Mouse (Mus musculus) E14TG2a.4 (cell line): ENCODE measurements around the gene Rgmb.

Experiments used
- H3K27me3 ChIP-seq: 2 replicates; pipeline ENCODE4 v1.6.1; 2014; ENCODE audit warnings: low read length, control low read depth; ENCODE audit not compliant: insufficient read depth
- H3K36me3 ChIP-seq: 2 replicates; pipeline ENCODE4 v1.6.1; 2014; ENCODE audit warnings: low read length, control low read depth; ENCODE audit not compliant: insufficient read depth
- H3K4me1 ChIP-seq: replicated peaks from 2 replicates; pipeline ENCODE4 v1.6.1; 2014; ENCODE audit warnings: low read depth, low read length, control low read depth
- H3K4me3 ChIP-seq: replicated peaks from 2 replicates; pipeline ENCODE4 v1.5.1; 2014; ENCODE audit warnings: mild to moderate bottlenecking, low read length
- H3K9me3 ChIP-seq: 2 replicates; pipeline ENCODE4 v1.6.1; 2014; ENCODE audit warnings: low read length, control low read depth
- CTCF ChIP-seq: conservative IDR thresholded peaks from 2 replicates; pipeline ENCODE4 v1.5.1; 2014; ENCODE audit warnings: low read length
- NANOG ChIP-seq: IDR thresholded peaks from 2 replicates; pipeline ENCODE4 v1.6.1; 2014; ENCODE audit warnings: borderline replicate concordance, low read length, mixed read lengths
- POU5F1 ChIP-seq: IDR thresholded peaks from 2 replicates; pipeline ENCODE4 v1.6.1; 2014; ENCODE audit warnings: low read length, borderline replicate concordance

Gene Rgmb

GRCm38 (mm10) chr17:15817096-15817450 lies 13.8 kb downstream of the Rgmb start:
- Histone ChIP-seq H3K36me3 (peaks cover 46% of the 10 kb centered on the region), H3K9me3 (no peaks in the 10 kb centered on the region), H3K27me3 (no peaks in the 10 kb centered on the region), H3K4me1 (peaks cover 24% of the 10 kb centered on the region), H3K4me3 (no peak overlapping the region)
- TF ChIP-seq CTCF (no peak), NANOG (no peak), POU5F1 (no peak)

GRCm38 (mm10) chr17:15816379-15817095 lies 14.3 kb downstream of the Rgmb start:
- H3K4me1 ChIP-seq: peaks cover 24% of the 10 kb centered on the region
- H3K36me3 ChIP-seq: peaks cover 50% of the 10 kb centered on the region
- no peaks in the 10 kb centered on the region for H3K9me3 ChIP-seq
- TF ChIP-seq POU5F1 (no peak), CTCF (no peak), NANOG (no peak)
- H3K4me3 ChIP-seq: no peak overlapping the region
- no peaks in the 10 kb centered on the region for H3K27me3 ChIP-seq

- Histone ChIP-seq H3K4me1 (peaks cover 24% of the 10 kb centered on the region; the same call in 1 of the 2 replicates), H3K4me3 (no peak overlapping the region), H3K36me3 (peaks cover 44% of the 10 kb centered on the region), H3K27me3 (no peaks in the 10 kb centered on the region), H3K9me3 (no peaks in the 10 kb centered on the region)
- TF ChIP-seq NANOG: no peak
- TF ChIP-seq CTCF: no peak
- TF ChIP-seq POU5F1: no peak
Observed at GRCm38 (mm10) chr17:15815312-15816018, 15.4 kb downstream of the Rgmb start.

- H3K27me3 ChIP-seq: no peaks in the 10 kb centered on the region
- H3K4me3 ChIP-seq: no peak overlapping the region
- no peak for TF ChIP-seq NANOG
- no peak for TF ChIP-seq POU5F1
- TF ChIP-seq CTCF: no peak
- no peaks in the 10 kb centered on the region for H3K9me3 ChIP-seq
- peaks cover 30% of the 10 kb centered on the region for H3K36me3 ChIP-seq
- H3K4me1 ChIP-seq: peaks cover 34% of the 10 kb centered on the region
Observed at GRCm38 (mm10) chr17:15813658-15814212, 17.1 kb downstream of the Rgmb start.

GRCm38 (mm10) chr17:15812136-15812778 lies 18.6 kb downstream of the Rgmb start:
- no peaks in the 10 kb centered on the region for H3K9me3 ChIP-seq
- H3K4me1 ChIP-seq: peaks cover 48% of the 10 kb centered on the region
- peaks cover 26% of the 10 kb centered on the region for H3K36me3 ChIP-seq
- no peaks in the 10 kb centered on the region for H3K27me3 ChIP-seq
- H3K4me3 ChIP-seq: no peak overlapping the region
- TF ChIP-seq POU5F1 (no peak), NANOG (no peak), CTCF (no peak)

- Histone ChIP-seq H3K4me3 (no peak overlapping the region), H3K4me1 (peaks cover 48% of the 10 kb centered on the region), H3K27me3 (no peaks in the 10 kb centered on the region), H3K9me3 (no peaks in the 10 kb centered on the region), H3K36me3 (peaks cover 30% of the 10 kb centered on the region)
- TF ChIP-seq POU5F1 (no peak), CTCF (no peak), NANOG (no peak)
Observed at GRCm38 (mm10) chr17:15809949-15810348, 20.9 kb downstream of the Rgmb start.

GRCm38 (mm10) chr17:15808468-15809374 lies 22.1 kb downstream of the Rgmb start:
- Histone ChIP-seq H3K36me3 (peaks cover 23% of the 10 kb centered on the region), H3K4me1 (peaks cover 42% of the 10 kb centered on the region), H3K9me3 (no peaks in the 10 kb centered on the region), H3K27me3 (no peaks in the 10 kb centered on the region), H3K4me3 (no peak overlapping the region)
- TF ChIP-seq POU5F1: no peak
- TF ChIP-seq CTCF: no peak
- no peak for TF ChIP-seq NANOG

GRCm38 (mm10) chr17:15808015-15808414 lies 22.8 kb downstream of the Rgmb start:
- Histone ChIP-seq H3K9me3 (no peaks in the 10 kb centered on the region), H3K4me1 (peaks cover 39% of the 10 kb centered on the region), H3K27me3 (no peaks in the 10 kb centered on the region), H3K4me3 (no peak overlapping the region), H3K36me3 (peaks cover 22% of the 10 kb centered on the region)
- TF ChIP-seq NANOG (no peak), POU5F1 (no peak), CTCF (no peak)
